1 mouse cellular context compared by ENCODE assay signal in the genomic region with DNA sequence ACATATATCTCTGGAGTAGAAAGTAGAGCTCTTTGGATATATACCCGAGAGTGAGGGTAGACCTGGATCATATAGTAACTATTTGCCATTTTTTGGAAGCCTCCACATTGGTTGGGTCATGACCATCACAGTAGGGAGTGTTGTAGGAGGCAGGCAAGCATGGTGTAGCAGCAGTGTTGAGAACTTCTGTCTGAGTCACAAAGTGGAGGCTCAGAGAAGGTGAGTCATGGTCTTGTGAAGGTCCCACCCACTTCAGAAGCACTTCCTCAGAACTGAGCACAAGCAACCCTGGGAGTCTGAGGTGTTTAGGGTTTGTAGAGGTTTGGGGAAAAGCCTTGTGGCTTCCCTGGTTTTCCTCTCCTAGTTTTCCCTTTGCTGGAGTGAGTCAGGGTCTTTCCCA. TPM values are rescaled to one million over a fixed set of nuclear protein-coding genes. Genes with fewer than 3 reads are reported as not detected.
"Had no signal": no experiment of that assay in that cellular context is flagged by ENCODE, and none has a peak within 500 bp of the region (broad histone marks: within the 10 kb centered on the region; RNA-seq: fewer than 3 reads in every experiment).

No protein-coding gene starts in this region.

RNA-seq across cellular contexts. Expression of gene Raet1d, which starts 3.0 kb away (rescaled TPM):
- polyA plus RNA-seq: spleen, adult 2 months had no signal
